Mouse (Mus musculus) spleen, adult 18-20 months (tissue): Measurements from ENCODE around the gene Sdc4.

Experiments
- DNase-seq, 2 experiments: peaks; one replicate each; pipeline ENCODE4 v3.0.0; 2022; ENCODE audit warnings: mixed read lengths in 2 of 2

The Sdc4 gene

GRCm38 (mm10) chr2:164449341-164450042, 5.8 kb upstream of the Sdc4 start:
- no peak for DNase-seq

GRCm38 (mm10) chr2:164448921-164449320, 5.2 kb upstream of the Sdc4 start:
- no peak for DNase-seq

GRCm38 (mm10) chr2:164448140-164448539, 4.5 kb upstream of the Sdc4 start:
- no peak for DNase-seq

GRCm38 (mm10) chr2:164446086-164446469, 2.4 kb upstream of the Sdc4 start:
- no peak for DNase-seq

GRCm38 (mm10) chr2:164445399-164446085, 1.9 kb upstream of the Sdc4 start:
- DNase-seq, result no peak

- no peak for DNase-seq
Measured at GRCm38 (mm10) chr2:164444701-164445100, 1.0 kb upstream of the Sdc4 start.

- peak; percentile 82 to 87 for DNase-seq
Measured at GRCm38 (mm10) chr2:164443051-164443437, 643 bp downstream of the Sdc4 start.

GRCm38 (mm10) chr2:164442315-164443050, 1.2 kb downstream of the Sdc4 start:
- DNase-seq, result peak; percentile 26 to 44

GRCm38 (mm10) chr2:164441731-164442130, 2.0 kb downstream of the Sdc4 start:
- DNase-seq, result no peak

- DNase-seq, result peak; percentile 62 to 76
Measured at GRCm38 (mm10) chr2:164441155-164441554, 2.5 kb downstream of the Sdc4 start.

GRCm38 (mm10) chr2:164440314-164440713, 3.4 kb downstream of the Sdc4 start:
- no peak for DNase-seq

- DNase-seq, result no peak
Measured at GRCm38 (mm10) chr2:164439001-164439421, 4.7 kb downstream of the Sdc4 start.

- no peak for DNase-seq
Measured at GRCm38 (mm10) chr2:164438257-164438656, 5.4 kb downstream of the Sdc4 start.

- no peak for DNase-seq
Measured at GRCm38 (mm10) chr2:164437710-164438109, 6.0 kb downstream of the Sdc4 start.

- no peak for DNase-seq
Measured at GRCm38 (mm10) chr2:164436961-164437360, 6.7 kb downstream of the Sdc4 start.

GRCm38 (mm10) chr2:164436215-164436913, 7.3 kb downstream of the Sdc4 start:
- DNase-seq, result no peak

- no peak for DNase-seq
Measured at GRCm38 (mm10) chr2:164435216-164436090, 8.2 kb downstream of the Sdc4 start.

- no peak for DNase-seq
Measured at GRCm38 (mm10) chr2:164434681-164435080, 9.0 kb downstream of the Sdc4 start.

- DNase-seq, result no peak
Measured at GRCm38 (mm10) chr2:164433278-164433895, 10.3 kb downstream of the Sdc4 start.

- DNase-seq, result no peak
Measured at GRCm38 (mm10) chr2:164432541-164433191, 11.0 kb downstream of the Sdc4 start.
